ENCODE assay signal across 8 mouse cellular contexts in the genomic region with DNA sequence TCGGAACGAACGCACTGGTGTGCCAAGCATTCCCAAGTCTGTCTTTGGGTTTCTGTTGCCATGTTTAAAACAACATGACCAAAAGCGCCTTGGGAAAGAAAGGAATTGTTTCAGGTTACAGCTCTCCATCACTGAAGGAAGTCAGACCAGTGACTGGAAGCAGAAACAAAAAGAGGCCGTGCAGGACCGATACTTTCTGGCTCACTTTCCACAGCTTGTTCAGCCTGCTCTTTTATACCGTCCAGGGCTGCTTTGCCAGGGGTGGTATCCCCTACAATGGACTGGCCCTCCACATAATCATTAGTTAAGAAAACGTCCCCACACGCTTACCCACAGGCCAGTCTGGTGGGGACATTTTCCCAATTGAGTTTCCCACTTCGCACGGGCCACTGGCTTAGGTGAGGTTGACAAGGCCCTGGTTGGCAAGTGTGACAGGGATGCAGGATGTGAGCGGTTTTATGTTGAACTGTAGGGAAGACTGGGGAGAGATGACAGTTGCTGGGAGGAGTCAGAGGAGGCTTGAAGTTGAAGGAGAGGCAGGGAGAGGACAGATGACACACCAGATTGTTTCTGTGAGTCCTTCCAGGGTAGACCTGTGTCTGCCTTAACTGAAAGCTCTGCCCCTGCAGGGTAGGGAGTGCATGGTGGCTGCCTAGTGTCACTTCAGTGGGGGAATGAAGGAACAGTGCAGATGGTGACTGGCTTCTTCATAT. TPM values are rescaled to one million over a fixed set of nuclear protein-coding genes. Genes with fewer than 3 reads are reported as not detected.
DNase-seq lines count a peak whose midpoint lies in the region; ATAC-seq lines count a peak whose summit lies in the region.

No protein-coding gene starts in this region.

- H3K4me1 ChIP-seq in embryonic facial prominence, embryonic 12.5 days, result peaks cover 23% of the 10 kb centered on the region
- H3K4me1 ChIP-seq in intestine, embryonic 16.5 days (ENCODE audit: control insufficient read depth, insufficient read depth, low read length), result peaks cover 20% of the 10 kb centered on the region
- peaks cover 34% of the 10 kb centered on the region for H3K4me1 ChIP-seq in neural tube, embryonic 13.5 days (replicated peaks)

- peak overlapping the region; percentile 99 for H3K27ac ChIP-seq in embryonic facial prominence, embryonic 12.5 days
- peak overlapping the region; percentile 98 for H3K27ac ChIP-seq in intestine, embryonic 16.5 days (ENCODE audit: low read length)
- H3K27ac ChIP-seq in neural tube, embryonic 13.5 days (replicated peaks), result peak overlapping the region; percentile 96; the same call in 1 of the 2 replicates

- peak overlapping the region; percentile 68 for H3K4me3 ChIP-seq in embryonic facial prominence, embryonic 12.5 days
- peak overlapping the region; percentile 98 for H3K4me3 ChIP-seq in intestine, embryonic 16.5 days (ENCODE audit: low read length)
- peak overlapping the region; percentile 93 for H3K4me3 ChIP-seq in neural tube, embryonic 13.5 days

- peak; percentile 24 for DNase-seq in embryo, embryonic 10 days (ENCODE audit: low spot score)
- no peak for DNase-seq in embryo, embryonic 9.5 days (ENCODE audit: extremely low spot score)
- DNase-seq in 3T3-L1 (ENCODE audit: low read depth, low spot score), result peak; percentile 72
- DNase-seq in left cerebral cortex, adult 11 months (ENCODE audit: low spot score), result no peak
- DNase-seq in spleen, postnatal 14 days (ENCODE audit: low spot score in 2 of 2), result no peak

- H3K9ac ChIP-seq in embryonic facial prominence, embryonic 12.5 days, result peak overlapping the region; percentile 92
- H3K9ac ChIP-seq in intestine, embryonic 16.5 days (ENCODE audit: low read depth, low read length), result peak overlapping the region; percentile 98
- H3K9ac ChIP-seq in neural tube, embryonic 13.5 days, result peak overlapping the region; percentile 97

- 10% methylated on average over 12 of the region's 12 CpGs for WGBS in embryonic facial prominence, embryonic 12.5 days
- WGBS in intestine, embryonic 16.5 days, result 7% methylated on average over 12 of the region's 12 CpGs
- 12% methylated on average over 12 of the region's 12 CpGs for WGBS in neural tube, embryonic 13.5 days

- H3K9me3 ChIP-seq in embryonic facial prominence, embryonic 12.5 days, result no peaks in the 10 kb centered on the region
- no peaks in the 10 kb centered on the region for H3K9me3 ChIP-seq in intestine, embryonic 16.5 days (ENCODE audit: control insufficient read depth, low read length)
- no peaks in the 10 kb centered on the region for H3K9me3 ChIP-seq in neural tube, embryonic 13.5 days

- ATAC-seq in embryonic facial prominence, embryonic 12.5 days (ENCODE audit: insufficient number of reproducible peaks, insufficient read depth, low FRiP score, low TSS enrichment), result no peak
- no peak for ATAC-seq in intestine, embryonic 16.5 days
- no peak for ATAC-seq in neural tube, embryonic 13.5 days (ENCODE audit: low read depth)

- H3K4me2 ChIP-seq in embryonic facial prominence, embryonic 12.5 days (replicated peaks), result peak overlapping the region; percentile 93
- peak overlapping the region; percentile 97 for H3K4me2 ChIP-seq in intestine, embryonic 16.5 days (ENCODE audit: low read depth, low read length)
- H3K4me2 ChIP-seq in neural tube, embryonic 13.5 days, result peak overlapping the region; percentile 100

- peaks cover 42% of the 10 kb centered on the region for H3K36me3 ChIP-seq in embryonic facial prominence, embryonic 12.5 days
- peaks cover 20% of the 10 kb centered on the region; the same call in 1 of the 2 replicates for H3K36me3 ChIP-seq in intestine, embryonic 16.5 days (ENCODE audit: control insufficient read depth, insufficient read depth, low read length)
- peaks cover 32% of the 10 kb centered on the region for H3K36me3 ChIP-seq in neural tube, embryonic 13.5 days

- H3K27me3 ChIP-seq in embryonic facial prominence, embryonic 12.5 days, result no peaks in the 10 kb centered on the region
- no peaks in the 10 kb centered on the region for H3K27me3 ChIP-seq in intestine, embryonic 16.5 days (replicated peaks; ENCODE audit: control insufficient read depth, insufficient read depth, low read length)
- no peaks in the 10 kb centered on the region for H3K27me3 ChIP-seq in neural tube, embryonic 13.5 days

RNA-seq across cellular contexts. Expression of a gene that starts 1.5 kb away (rescaled TPM):
- polyA plus RNA-seq in embryonic facial prominence, embryonic 12.5 days (2016; fragmentation: Nextera tagmentation; extraction: Ambion mirVana), result 150 and 160 TPM in 2 replicates
- 112 and 119 TPM in 2 replicates for polyA plus RNA-seq in intestine, embryonic 16.5 days (2015; fragmentation: Nextera tagmentation; extraction: Ambion mirVana)
- polyA plus RNA-seq in neural tube, embryonic 13.5 days (2015; fragmentation: Nextera tagmentation; extraction: Ambion mirVana), result 57.9 and 58.2 TPM in 2 replicates

RNA-seq across cellular contexts. Expression of a gene that starts 14.1 kb away (rescaled TPM):
- polyA plus RNA-seq in embryonic facial prominence, embryonic 12.5 days (2016; fragmentation: Nextera tagmentation; extraction: Ambion mirVana), result 0.20 and 0.25 TPM in 2 replicates
- 0.18 and 0.27 TPM in 2 replicates for polyA plus RNA-seq in intestine, embryonic 16.5 days (2015; fragmentation: Nextera tagmentation; extraction: Ambion mirVana)
- polyA plus RNA-seq in neural tube, embryonic 13.5 days (2015; fragmentation: Nextera tagmentation; extraction: Ambion mirVana), result 0.17 and 0.18 TPM in 2 replicates

RNA-seq across cellular contexts. Expression of a gene that starts 20.6 kb away (rescaled TPM):
- polyA plus RNA-seq in embryonic facial prominence, embryonic 12.5 days (2016; fragmentation: Nextera tagmentation; extraction: Ambion mirVana), result 212 and 230 TPM in 2 replicates
- 159 and 181 TPM in 2 replicates for polyA plus RNA-seq in intestine, embryonic 16.5 days (2015; fragmentation: Nextera tagmentation; extraction: Ambion mirVana)
- 99.4 and 99.8 TPM in 2 replicates for polyA plus RNA-seq in neural tube, embryonic 13.5 days (2015; fragmentation: Nextera tagmentation; extraction: Ambion mirVana)

RNA-seq across cellular contexts. Expression of a gene that starts 25.5 kb away (rescaled TPM):
- 8.7 and 9.5 TPM in 2 replicates for polyA plus RNA-seq in embryonic facial prominence, embryonic 12.5 days (2016; fragmentation: Nextera tagmentation; extraction: Ambion mirVana)
- polyA plus RNA-seq in intestine, embryonic 16.5 days (2015; fragmentation: Nextera tagmentation; extraction: Ambion mirVana), result 11.3 TPM in 2 replicates
- 2.5 and 2.6 TPM in 2 replicates for polyA plus RNA-seq in neural tube, embryonic 13.5 days (2015; fragmentation: Nextera tagmentation; extraction: Ambion mirVana)

RNA-seq across cellular contexts. Expression of a gene that starts 29.8 kb away (rescaled TPM):
- polyA plus RNA-seq in embryonic facial prominence, embryonic 12.5 days (2016; fragmentation: Nextera tagmentation; extraction: Ambion mirVana), result 0.84 and 0.99 TPM in 2 replicates
- polyA plus RNA-seq in intestine, embryonic 16.5 days (2015; fragmentation: Nextera tagmentation; extraction: Ambion mirVana), result 0.38 and 0.57 TPM in 2 replicates
- polyA plus RNA-seq in neural tube, embryonic 13.5 days (2015; fragmentation: Nextera tagmentation; extraction: Ambion mirVana), result 1.5 and 2.2 TPM in 2 replicates

Comparison
In these comparisons a context has a peak if more than half of its experiments do, and no peak if none do; other contexts are left out.
1. DNase-seq: peak in embryo, embryonic 10 days (single experiment) and 3T3-L1 (single experiment); none in embryo, embryonic 9.5 days (single experiment), left cerebral cortex, adult 11 months (single experiment) and spleen, postnatal 14 days (0 of 2).
2. Peak in every context shown above with its lines, with median percentiles within 50 percentile points of each other: H3K27ac ChIP-seq, H3K4me2 ChIP-seq, H3K4me3 ChIP-seq and H3K9ac ChIP-seq.